Mouse (Mus musculus) embryonic facial prominence, embryonic 14.5 days (tissue): Measurements from ENCODE around the gene Krt27. TPM values are rescaled to one million over a fixed set of nuclear protein-coding genes. Genes with fewer than 3 reads are reported as not detected.

Source experiments
- ATAC-seq: fragments of 200-750 bp; cut with Nextera tagmentation; 2 replicates; pipeline ENCODE4 v1.8.0; 2017; ENCODE audit warnings: low read depth, moderate number of reproducible peaks, moderate TSS enrichment
- DNase-seq: peaks from one replicate; pipeline ENCODE4 v3.0.0-alpha.2; 2015; ENCODE audit warnings: low spot score
- H3K27ac ChIP-seq: fragments of 300-500 bp; sonication (generic); replicated peaks from 2 replicates; pipeline ENCODE4 v1.5.1; 2014; ENCODE audit warnings: low read depth, mild to moderate bottlenecking, low read length, moderate library complexity
- H3K27me3 ChIP-seq: fragments of 300-500 bp; sonication (generic); replicated peaks from 2 replicates; pipeline ENCODE4 v1.6.1; 2014; ENCODE audit warnings: low read length; ENCODE audit not compliant: control insufficient read depth, insufficient read depth
- H3K36me3 ChIP-seq: fragments of 300-500 bp; sonication (generic); 2 replicates; pipeline ENCODE4 v1.6.1; 2014; ENCODE audit warnings: low read length, mixed read lengths; ENCODE audit not compliant: control insufficient read depth, insufficient read depth
- H3K4me1 ChIP-seq: fragments of 300-500 bp; sonication (generic); 2 replicates; pipeline ENCODE4 v1.6.1; 2014; ENCODE audit warnings: antibody characterized with exemption, low read length; ENCODE audit not compliant: control insufficient read depth, insufficient read depth
- H3K4me2 ChIP-seq: fragments of 300-500 bp; sonication (generic); 2 replicates; pipeline ENCODE4 v1.6.1; 2014; ENCODE audit warnings: low read depth, mild to moderate bottlenecking, low read length, moderate library complexity, mixed read lengths
- H3K4me3 ChIP-seq: fragments of 300-500 bp; sonication (generic); 2 replicates; pipeline ENCODE4 v1.5.1; 2014; ENCODE audit warnings: low read depth, mild to moderate bottlenecking, low read length
- H3K9ac ChIP-seq: fragments of 300-500 bp; sonication (generic); 2 replicates; pipeline ENCODE4 v1.6.1; 2014; ENCODE audit warnings: low read depth, mild to moderate bottlenecking, low read length, moderate library complexity, mixed read lengths
- H3K9me3 ChIP-seq: fragments of 300-500 bp; sonication (generic); 2 replicates; pipeline ENCODE4 v1.6.1; 2016; ENCODE audit warnings: low read length; ENCODE audit not compliant: control insufficient read depth
- WGBS: fragments of 180-500 bp; shearing (Covaris S2); extraction: QIAGEN DNeasy Blood & Tissue Kit; methylation state at CpG from one replicate; pipeline ENCODE4 v1.1.7; 2014; 5-methylcytosine and 5-hydroxymethylcytosine counted together
- polyA plus RNA-seq: library from polyadenylated mRNA; unstranded; fragments of >200 nt; fragmentation: Nextera tagmentation; extraction: Ambion mirVana; gene quantifications from 2 replicates; pipeline ENCODE4 v1.2.1, GENCODE M21; 2014

The Krt27 gene
- polyA plus RNA-seq, 1 experiment from 2014 or later: 6.1 TPM

DNA sequence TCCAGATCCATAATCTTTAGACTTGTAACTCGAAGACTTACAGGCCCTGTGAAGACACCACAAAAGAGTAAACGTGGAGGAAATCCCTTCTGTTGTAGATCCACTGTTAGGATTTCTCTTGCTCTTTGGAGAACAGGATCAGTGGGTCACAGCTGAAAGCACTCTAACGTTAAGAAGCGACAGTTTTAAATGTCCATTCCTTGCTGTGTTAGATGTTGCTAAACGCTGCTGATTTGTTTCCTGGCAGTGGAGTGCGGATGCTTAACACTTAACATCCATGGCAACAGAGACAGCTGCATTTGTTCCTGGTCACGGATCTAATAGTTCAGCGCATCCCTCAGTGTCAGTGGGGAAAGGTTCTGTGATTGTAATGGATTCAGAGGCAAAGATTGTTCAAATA is 34.4 kb downstream of the Krt27 start:
- H3K9me3 ChIP-seq: no peaks in the 10 kb centered on the region
- DNase-seq: peak; percentile 23
- H3K27ac ChIP-seq: no peak overlapping the region
- 61% methylated on average over 8 of the region's 8 CpGs for WGBS
- H3K4me1 ChIP-seq: no peaks in the 10 kb centered on the region
- H3K9ac ChIP-seq: no peak overlapping the region
- no peak overlapping the region for H3K4me3 ChIP-seq
- no peak overlapping the region for H3K4me2 ChIP-seq
- H3K27me3 ChIP-seq: no peaks in the 10 kb centered on the region
- no peaks in the 10 kb centered on the region for H3K36me3 ChIP-seq
- ATAC-seq: no peak

DNA sequence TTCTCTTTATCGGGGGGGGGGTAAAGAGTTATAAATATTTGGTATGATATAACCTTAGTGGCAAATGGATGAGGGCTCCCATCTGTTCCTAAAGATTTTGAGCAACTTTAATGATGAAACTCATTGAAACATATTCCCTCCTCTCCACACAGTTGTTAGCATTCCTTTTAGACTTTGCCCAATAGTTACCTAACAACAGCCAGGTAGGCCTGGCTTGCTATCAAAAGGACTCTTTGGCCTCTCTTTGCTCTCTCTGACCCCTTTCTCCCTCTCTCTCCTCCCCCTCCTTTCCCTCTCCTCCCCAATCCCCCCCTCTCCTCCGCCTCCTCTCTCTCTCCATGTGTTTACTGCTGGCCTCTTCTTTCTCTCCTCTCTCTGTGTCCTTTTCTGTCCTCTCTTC is 36.3 kb downstream of the Krt27 start:
- Histone ChIP-seq H3K27ac (no peak overlapping the region), H3K9ac (no peak overlapping the region), H3K4me2 (no peak overlapping the region), H3K4me3 (no peak overlapping the region), H3K9me3 (no peaks in the 10 kb centered on the region), H3K4me1 (no peaks in the 10 kb centered on the region), H3K27me3 (no peaks in the 10 kb centered on the region), H3K36me3 (no peaks in the 10 kb centered on the region)
- WGBS: 86% methylated on average over 2 of the region's 2 CpGs
- DNase-seq: no peak
- ATAC-seq: no peak

DNA sequence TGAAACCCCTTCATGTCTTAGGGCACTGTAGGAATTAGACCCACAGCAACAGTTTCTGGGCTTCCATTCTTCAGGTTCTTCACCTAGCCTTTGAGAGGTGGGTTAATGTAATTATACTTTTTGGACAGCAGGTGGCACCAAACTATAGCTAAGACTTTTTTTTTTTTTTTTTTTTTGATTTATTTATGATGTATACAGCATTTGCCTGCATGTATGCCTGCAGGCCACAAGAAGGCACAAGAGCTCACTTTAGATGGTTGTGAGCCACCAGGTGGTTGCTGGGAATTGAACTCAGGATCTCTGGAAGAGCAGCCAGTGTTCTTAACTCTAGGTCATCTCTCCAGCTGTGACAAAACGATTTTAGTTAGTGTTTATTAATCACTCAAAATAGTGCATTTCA is 40.0 kb downstream of the Krt27 start:
- ATAC-seq (no peak), DNase-seq (peak; percentile 46)
- no peaks in the 10 kb centered on the region for H3K36me3 ChIP-seq
- H3K4me1 ChIP-seq: no peaks in the 10 kb centered on the region
- H3K9me3 ChIP-seq: no peaks in the 10 kb centered on the region
- no peaks in the 10 kb centered on the region for H3K27me3 ChIP-seq
- WGBS: 97% methylated on average over 1 of the region's 1 CpGs
- H3K27ac ChIP-seq: no peak overlapping the region
- H3K4me2 ChIP-seq: no peak overlapping the region
- no peak overlapping the region for H3K4me3 ChIP-seq
- H3K9ac ChIP-seq: no peak overlapping the region

DNA sequence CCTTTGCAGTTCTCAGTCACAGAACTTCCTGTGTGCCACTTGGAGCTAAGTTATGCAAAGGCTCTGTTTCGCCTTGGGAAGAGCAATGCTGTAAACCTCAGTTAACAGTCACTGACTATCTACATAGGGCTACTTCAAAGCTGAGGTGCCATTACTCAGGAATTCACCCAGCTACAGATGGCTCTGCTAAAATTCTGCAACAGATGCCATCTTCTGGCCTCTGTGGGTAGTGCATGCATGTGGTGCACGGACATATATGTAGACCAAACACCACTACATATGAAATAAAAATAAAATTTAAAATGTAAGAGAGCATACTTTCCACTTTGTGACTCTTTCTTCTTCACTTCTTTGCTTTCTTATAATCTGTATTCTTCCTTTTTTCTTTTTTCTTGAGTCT is 43.3 kb downstream of the Krt27 start:
- H3K4me1 ChIP-seq: no peaks in the 10 kb centered on the region
- H3K27me3 ChIP-seq: no peaks in the 10 kb centered on the region
- 21% methylated on average over 2 of the region's 2 CpGs for WGBS
- H3K4me2 ChIP-seq: no peak overlapping the region
- peak; percentile 70 for DNase-seq
- no peak overlapping the region for H3K9ac ChIP-seq
- H3K9me3 ChIP-seq: no peaks in the 10 kb centered on the region
- no peak overlapping the region for H3K27ac ChIP-seq
- no peaks in the 10 kb centered on the region for H3K36me3 ChIP-seq
- no peak overlapping the region for H3K4me3 ChIP-seq
- no peak for ATAC-seq

Other genes starting within 250 kb of the Krt27 start
- 0.33 and 0.50 TPM in 2 replicates for gene Ccr7, start 196.0 kb downstream of the Krt27 start, polyA plus RNA-seq
- 130 and 146 TPM in 2 replicates for gene Smarce1, start 120.1 kb downstream of the Krt27 start, polyA plus RNA-seq
- gene Krt222, start 107.0 kb downstream of the Krt27 start, polyA plus RNA-seq: 0.66 and 0.70 TPM in 2 replicates
- gene Krt24, start 65.8 kb downstream of the Krt27 start, polyA plus RNA-seq: 0.10 and 0.26 TPM in 2 replicates
- 4.4 and 6.2 TPM in 2 replicates for gene Krt25, start 28.2 kb downstream of the Krt27 start, polyA plus RNA-seq
- 0.24 and 0.42 TPM in 2 replicates for gene Krt26, start 13.1 kb downstream of the Krt27 start, polyA plus RNA-seq
- 2.8 and 3.4 TPM in 2 replicates for gene Krt28, start 23.8 kb upstream of the Krt27 start, polyA plus RNA-seq
- 76.8 and 167 TPM in 2 replicates for gene Krt10, start 38.3 kb upstream of the Krt27 start, polyA plus RNA-seq
- gene Krt12, start 71.2 kb upstream of the Krt27 start, polyA plus RNA-seq: 0.22 TPM in 1 of 2 replicates, not detected in the other
- gene Krt20, start 87.0 kb upstream of the Krt27 start, polyA plus RNA-seq: 0.33 TPM in 1 of 2 replicates, not detected in the other
- 8.7 and 11.9 TPM in 2 replicates for gene Krt23, start 142.0 kb upstream of the Krt27 start, polyA plus RNA-seq
- gene Krt39, start 170.2 kb upstream of the Krt27 start, polyA plus RNA-seq: not detected in 2 replicates
- gene Krt40, start 192.1 kb upstream of the Krt27 start, polyA plus RNA-seq: not detected in 2 replicates
- 1.0 TPM in 1 of 2 replicates, not detected in the other for gene Krtap3-3, start 199.8 kb upstream of the Krt27 start, polyA plus RNA-seq
- not detected in 2 replicates for gene Krtap3-2, start 205.7 kb upstream of the Krt27 start, polyA plus RNA-seq
- gene Gm11939, start 208.4 kb upstream of the Krt27 start, polyA plus RNA-seq: not detected in 2 replicates
- gene Krtap3-1, start 215.5 kb upstream of the Krt27 start, polyA plus RNA-seq: 0.51 TPM in 1 of 2 replicates, not detected in the other
- not detected in 2 replicates for gene Krtap1-5, start 229.9 kb upstream of the Krt27 start, polyA plus RNA-seq
- gene Krtap1-4, start 232.6 kb upstream of the Krt27 start, polyA plus RNA-seq: not detected in 2 replicates
- 0.26 TPM in 1 of 2 replicates, not detected in the other for gene Krtap1-3, start 240.2 kb upstream of the Krt27 start, polyA plus RNA-seq
- not detected in 2 replicates for gene Krtap9-3, start 247.0 kb upstream of the Krt27 start, polyA plus RNA-seq